Mouse (Mus musculus) CD4-positive, CD25-positive, alpha-beta regulatory T cell, adult 4 months (primary cell): ENCODE measurements around the gene Minpp1. TPM values are rescaled to one million over a fixed set of nuclear protein-coding genes. Genes with fewer than 3 reads are reported as not detected.
"Not testable (repeated sequence)": the region's sequence is repeated elsewhere in the genome, so short reads cannot be mapped to it uniquely, and the experiment has no call there.

Source experiments
- ATAC-seq: one replicate; pipeline ENCODE4 v1.8.0; 2017
- polyA plus RNA-seq, 2 experiments: library from polyadenylated mRNA; unstranded; fragments of 100-300 nt; shearing (Covaris generic); gene quantifications; one replicate each; pipeline ENCODE4 v1.2.1; 2017

Gene Minpp1
- 1 to 10 TPM; 6.0 to 8.4 TPM for polyA plus RNA-seq

GRCm38 (mm10) chr19:32485681-32486105 is at the start of gene Minpp1:
Minpp1 (plus strand) TSS chr19:32485769.
- peak; percentile 87 for ATAC-seq

- no peak for ATAC-seq
Observed at GRCm38 (mm10) chr19:32439356-32439755, 46.2 kb upstream of the Minpp1 start.

- ATAC-seq = peak; percentile 45
Observed at GRCm38 (mm10) chr19:32441568-32441967, 44.0 kb upstream of the Minpp1 start.

- no peak for ATAC-seq
Observed at GRCm38 (mm10) chr19:32448931-32449330, 36.6 kb upstream of the Minpp1 start.

- ATAC-seq = no peak
Observed at GRCm38 (mm10) chr19:32452231-32452630, 33.3 kb upstream of the Minpp1 start.

- no peak for ATAC-seq
Observed at GRCm38 (mm10) chr19:32456744-32457143, 28.8 kb upstream of the Minpp1 start.

- not testable (repeated sequence) for ATAC-seq
Observed at GRCm38 (mm10) chr19:32457631-32458030, 27.9 kb upstream of the Minpp1 start.

GRCm38 (mm10) chr19:32463037-32463436 is 22.5 kb upstream of the Minpp1 start:
- ATAC-seq = no peak

GRCm38 (mm10) chr19:32465228-32465627 is 20.3 kb upstream of the Minpp1 start:
- ATAC-seq = peak; percentile 96

GRCm38 (mm10) chr19:32466478-32466877 is 19.1 kb upstream of the Minpp1 start, which contains the start of gene Rpl9-ps6:
Rpl9-ps6 (minus strand) TSS chr19:32466578.
- no peak for ATAC-seq

GRCm38 (mm10) chr19:32467325-32467724 is 18.2 kb upstream of the Minpp1 start:
- ATAC-seq = no peak

GRCm38 (mm10) chr19:32470059-32470497 is 15.5 kb upstream of the Minpp1 start:
- ATAC-seq = peak; percentile 38

GRCm38 (mm10) chr19:32470570-32471263 is 14.9 kb upstream of the Minpp1 start:
- no peak for ATAC-seq

GRCm38 (mm10) chr19:32476016-32476711 is 9.4 kb upstream of the Minpp1 start:
- no peak for ATAC-seq

- ATAC-seq = no peak
Observed at GRCm38 (mm10) chr19:32476712-32477052, 8.9 kb upstream of the Minpp1 start.

- ATAC-seq = no peak
Observed at GRCm38 (mm10) chr19:32480255-32480654, 5.3 kb upstream of the Minpp1 start.

GRCm38 (mm10) chr19:32480791-32481442 is 4.7 kb upstream of the Minpp1 start:
- ATAC-seq = no peak

GRCm38 (mm10) chr19:32481511-32481910 is 4.1 kb upstream of the Minpp1 start:
- ATAC-seq = no peak

- ATAC-seq = peak; percentile 5
Observed at GRCm38 (mm10) chr19:32484941-32485660, 468 bp upstream of the Minpp1 start.

GRCm38 (mm10) chr19:32486106-32486724 is 646 bp downstream of the Minpp1 start:
- peak; percentile 73 for ATAC-seq

- ATAC-seq = no peak
Observed at GRCm38 (mm10) chr19:32487595-32488255, 2.2 kb downstream of the Minpp1 start.
